Mouse (Mus musculus): Measurements from ENCODE around the gene Olfr558. TPM values are rescaled to one million over a fixed set of nuclear protein-coding genes. Genes with fewer than 3 reads are reported as not detected.
A peak's percentile ranks its signal among the peaks of the same experiment; 100 is the strongest.

Olfr558 gene
- total RNA-seq (2021), result under 1 TPM; 0.49 TPM

- DNase-seq (ENCODE audit: extremely low spot score in 1 of 2, low spot score in 1 of 2), result no peak
Measured at GRCm38 (mm10) chr7:102701915-102702314, at the start of gene Olfr558. Gene Olfr558 (plus strand): TSS chr7:102702215.

- DNase-seq (ENCODE audit: extremely low spot score in 1 of 2, low spot score in 1 of 2), result no peak
Measured at GRCm38 (mm10) chr7:102658523-102658922, 43.5 kb upstream of the Olfr558 start, which contains the start of gene Olfr555. Gene Olfr555 (plus strand): TSS chr7:102658823.

- DNase-seq (ENCODE audit: extremely low spot score in 1 of 2, low spot score in 1 of 2), result no peak
Measured at GRCm38 (mm10) chr7:102664599-102664998, 37.4 kb upstream of the Olfr558 start, which contains the start of gene Olfr556. Gene Olfr556 (plus strand): TSS chr7:102664899.

GRCm38 (mm10) chr7:102665378-102665777 is 36.6 kb upstream of the Olfr558 start:
- DNase-seq (ENCODE audit: extremely low spot score in 1 of 2, low spot score in 1 of 2), result no peak

- DNase-seq (ENCODE audit: extremely low spot score in 1 of 2, low spot score in 1 of 2), result no peak
Measured at GRCm38 (mm10) chr7:102676225-102676624, 25.8 kb upstream of the Olfr558 start.

GRCm38 (mm10) chr7:102681916-102682315 is 20.1 kb upstream of the Olfr558 start:
- DNase-seq (ENCODE audit: extremely low spot score in 1 of 2, low spot score in 1 of 2), result no peak

- peak; percentile 73 for DNase-seq (ENCODE audit: extremely low spot score in 1 of 2, low spot score in 1 of 2)
Measured at GRCm38 (mm10) chr7:102686944-102687501, 15.0 kb upstream of the Olfr558 start, which contains the start of gene Trim68. Gene Trim68 (minus strand): TSS chr7:102687327.

- DNase-seq (ENCODE audit: extremely low spot score in 1 of 2, low spot score in 1 of 2), result peak in 1 of 2 experiments; percentile 42
Measured at GRCm38 (mm10) chr7:102695358-102696125, 6.5 kb upstream of the Olfr558 start, which contains the start of gene Olfr557. Gene Olfr557 (plus strand): TSS chr7:102695910.

GRCm38 (mm10) chr7:102698461-102698860 is 3.6 kb upstream of the Olfr558 start:
- no peak for DNase-seq (ENCODE audit: extremely low spot score in 1 of 2, low spot score in 1 of 2)

- DNase-seq (ENCODE audit: extremely low spot score in 1 of 2, low spot score in 1 of 2), result no peak
Measured at GRCm38 (mm10) chr7:102718970-102719369, 17.0 kb downstream of the Olfr558 start, which contains the start of gene Olfr33. Gene Olfr33 (minus strand): TSS chr7:102719070.

- DNase-seq (ENCODE audit: extremely low spot score in 1 of 2, low spot score in 1 of 2), result no peak
Measured at GRCm38 (mm10) chr7:102727391-102727790, 25.4 kb downstream of the Olfr558 start, which contains the start of gene Olfr559. Gene Olfr559 (minus strand): TSS chr7:102727491.

- DNase-seq (ENCODE audit: extremely low spot score in 1 of 2, low spot score in 1 of 2), result no peak
Measured at GRCm38 (mm10) chr7:102733793-102734192, 31.8 kb downstream of the Olfr558 start.

GRCm38 (mm10) chr7:102737705-102738104 is 35.7 kb downstream of the Olfr558 start:
- no peak for DNase-seq (ENCODE audit: extremely low spot score in 1 of 2, low spot score in 1 of 2)

GRCm38 (mm10) chr7:102752086-102752485 is 50.1 kb downstream of the Olfr558 start:
- no peak for DNase-seq (ENCODE audit: extremely low spot score in 1 of 2, low spot score in 1 of 2)

GRCm38 (mm10) chr7:102759266-102759665 is 57.3 kb downstream of the Olfr558 start, which contains the start of the genes Olfr560 and Olfr78:
Gene Olfr560 (minus strand): TSS chr7:102759366.
Gene Olfr78 (minus strand): TSS chr7:102759471.
- no peak for DNase-seq (ENCODE audit: extremely low spot score in 1 of 2, low spot score in 1 of 2)

Other genes with a start within 250 kb of the Olfr558 start
- gene Olfr543, start 220.5 kb upstream of the Olfr558 start, total RNA-seq (2021), result not detected
- not detected for gene Olfr544, start 213.9 kb upstream of the Olfr558 start, total RNA-seq (2021)
- not detected for gene Olfr545, start 202.6 kb upstream of the Olfr558 start, total RNA-seq (2021)
- not detected for gene Olfr547, start 167.5 kb upstream of the Olfr558 start, total RNA-seq (2021)
- gene Olfr548-ps1, start 161.3 kb upstream of the Olfr558 start, total RNA-seq (2021), result not detected
- gene Olfr549, start 152.3 kb upstream of the Olfr558 start, total RNA-seq (2021), result not detected
- 1 to 10 TPM; 2.1 to 3.6 TPM for gene Trim21, start 136.7 kb upstream of the Olfr558 start, total RNA-seq (2021)
- 1 to 10 TPM in 1 of 2 experiments, under 1 TPM in 1; 0.89 to 1.3 TPM for gene Olfr550, start 130.8 kb upstream of the Olfr558 start, total RNA-seq (2021)
- not detected for gene Olfr551, start 110.3 kb upstream of the Olfr558 start, total RNA-seq (2021)
- under 1 TPM in 1 of 2 experiments, not detected in 1; 0.10 TPM for gene Olfr552, start 104.4 kb upstream of the Olfr558 start, total RNA-seq (2021)
- not detected for gene Olfr553, start 84.0 kb upstream of the Olfr558 start, total RNA-seq (2021)
- not detected for gene Olfr554, start 63.8 kb upstream of the Olfr558 start, total RNA-seq (2021)
- gene Olfr555, start 43.4 kb upstream of the Olfr558 start, total RNA-seq (2021), result not detected
- under 1 TPM in 1 of 2 experiments, not detected in 1; 0.10 TPM for gene Olfr556, start 37.3 kb upstream of the Olfr558 start, total RNA-seq (2021)
- gene Trim68, start 14.9 kb upstream of the Olfr558 start, total RNA-seq (2021), result 1 to 10 TPM; 4.5 to 7.6 TPM
- not detected for gene Olfr557, start 6.3 kb upstream of the Olfr558 start, total RNA-seq (2021)
- not detected for gene Olfr33, start 16.9 kb downstream of the Olfr558 start, total RNA-seq (2021)
- gene Olfr559, start 25.3 kb downstream of the Olfr558 start, total RNA-seq (2021), result not detected
- not detected for gene Olfr560, start 57.2 kb downstream of the Olfr558 start, total RNA-seq (2021)
- under 1 TPM in 1 of 2 experiments, not detected in 1; 0.12 TPM for gene Olfr78, start 57.3 kb downstream of the Olfr558 start, total RNA-seq (2021)
- gene Olfr561, start 69.0 kb downstream of the Olfr558 start, total RNA-seq (2021), result not detected
- not detected for gene Olfr564, start 101.3 kb downstream of the Olfr558 start, total RNA-seq (2021)
- not detected for gene Olfr566, start 156.6 kb downstream of the Olfr558 start, total RNA-seq (2021)
- not detected for gene Olfr568, start 174.9 kb downstream of the Olfr558 start, total RNA-seq (2021)
- not detected for gene Olfr569, start 188.7 kb downstream of the Olfr558 start, total RNA-seq (2021)
- not detected for gene Olfr570, start 192.4 kb downstream of the Olfr558 start, total RNA-seq (2021)
- under 1 TPM in 1 of 2 experiments, not detected in 1; 0.05 TPM for gene Olfr571, start 215.3 kb downstream of the Olfr558 start, total RNA-seq (2021)
- gene Olfr572, start 222.2 kb downstream of the Olfr558 start, total RNA-seq (2021), result not detected
- gene Olfr573-ps1, start 240.4 kb downstream of the Olfr558 start, total RNA-seq (2021), result not detected
- not detected for gene Olfr574, start 246.3 kb downstream of the Olfr558 start, total RNA-seq (2021)